Mouse (Mus musculus) adrenal gland, postnatal 0 days (tissue): Measurements from ENCODE around the gene Gm10801. TPM values are rescaled to one million over a fixed set of nuclear protein-coding genes. Genes with fewer than 3 reads are reported as not detected.

ENCODE experiments used
- polyA plus RNA-seq: library from polyadenylated mRNA; unstranded; fragments of >200 nt; fragmentation: Nextera tagmentation; extraction: Ambion mirVana; gene quantifications from 2 replicates; pipeline ENCODE4 v1.2.1, GENCODE M21; 2015

Gm10801 gene
- polyA plus RNA-seq, result 0.68 TPM in 1 of 2 replicates, not detected in the other

DNA sequence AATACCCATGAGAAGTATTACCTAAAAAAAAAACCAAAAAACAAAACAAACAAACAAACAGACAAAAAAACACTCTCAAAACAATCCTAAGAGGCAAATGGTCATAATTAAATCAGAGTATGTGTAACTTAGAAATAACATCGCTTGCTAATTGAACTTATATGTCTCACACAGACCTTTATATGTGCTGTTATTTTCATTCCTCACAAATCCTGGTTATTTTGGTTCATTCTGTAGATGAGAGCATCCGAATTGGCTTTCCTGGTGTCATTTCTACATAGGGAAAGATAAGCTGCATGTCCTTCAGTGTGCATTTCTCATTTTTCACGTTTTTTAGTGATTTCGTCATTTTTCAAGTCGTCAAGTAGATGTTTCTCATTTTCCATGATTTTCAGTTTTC lies at the start of gene Gm10801:
Gene Gm10801, plus strand, starts transcription at position 301 of the 400 bp plus-strand sequence.

DNA sequence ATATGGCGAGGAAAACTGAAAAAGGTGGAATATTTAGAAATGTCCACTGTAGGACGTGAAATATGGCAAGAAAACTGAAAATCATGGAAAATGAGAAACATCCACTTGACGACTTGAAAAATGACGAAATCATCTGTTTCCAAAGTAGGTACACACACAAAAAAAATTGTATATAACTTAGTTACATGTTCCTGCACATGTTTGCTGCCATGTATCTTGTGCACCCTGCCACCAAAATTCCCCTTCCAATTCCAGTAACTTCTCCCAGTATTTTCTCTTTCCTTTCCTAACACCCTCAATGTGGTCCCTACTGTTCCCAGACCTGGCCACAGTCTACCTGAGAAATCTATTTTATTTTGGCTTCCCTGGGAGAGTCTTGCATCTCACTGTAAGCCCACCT lies 5.2 kb downstream of the Gm10801 start, which contains the start of gene Gm10800:
Gene Gm10800, minus strand, starts transcription at position 101 of the 400 bp plus-strand sequence.

Other genes starting within 250 kb of the Gm10801 start
- gene Gm10800, start 5.1 kb downstream of the Gm10801 start, polyA plus RNA-seq, result 1.2 and 2.0 TPM in 2 replicates